Mouse (Mus musculus) urinary bladder, postnatal 25 days (tissue): ENCODE data around the gene Trap1.
A peak's percentile ranks its signal among the peaks of the same experiment; 100 is the strongest.
"Not testable (repeated sequence)": the region's sequence is repeated elsewhere in the genome, so short reads cannot be mapped to it uniquely, and the experiment has no call there.

Source experiments
- DNase-seq: peaks from one replicate; pipeline ENCODE4 v3.0.0; 2022; ENCODE audit warnings: low spot score

The Trap1 gene

GRCm38 (mm10) chr16:4077384-4078061 lies at the start of gene Trap1:
TSS of gene Trap1 (minus strand) at chr16:4077827.
- DNase-seq: peak; percentile 95

GRCm38 (mm10) chr16:4117072-4117471 lies 39.4 kb upstream of the Trap1 start:
- DNase-seq: no peak

GRCm38 (mm10) chr16:4100374-4100773 lies 22.7 kb upstream of the Trap1 start:
- DNase-seq: no peak

GRCm38 (mm10) chr16:4097521-4097920 lies 19.9 kb upstream of the Trap1 start:
- DNase-seq: no peak

- no peak for DNase-seq
Measured at GRCm38 (mm10) chr16:4096898-4097297, 19.3 kb upstream of the Trap1 start.

- no peak for DNase-seq
Measured at GRCm38 (mm10) chr16:4096141-4096540, 18.5 kb upstream of the Trap1 start.

GRCm38 (mm10) chr16:4087214-4087913 lies 9.7 kb upstream of the Trap1 start:
- no peak for DNase-seq

GRCm38 (mm10) chr16:4085851-4086387 lies 8.3 kb upstream of the Trap1 start:
- no peak for DNase-seq

GRCm38 (mm10) chr16:4085051-4085450 lies 7.4 kb upstream of the Trap1 start:
- DNase-seq: no peak

- not testable (repeated sequence) for DNase-seq
Measured at GRCm38 (mm10) chr16:4080419-4080818, 2.8 kb upstream of the Trap1 start.

- DNase-seq: no peak
Measured at GRCm38 (mm10) chr16:4079656-4080055, 2.0 kb upstream of the Trap1 start.

- DNase-seq: not testable (repeated sequence)
Measured at GRCm38 (mm10) chr16:4078302-4078701, 675 bp upstream of the Trap1 start.

GRCm38 (mm10) chr16:4074836-4075235 lies 2.8 kb downstream of the Trap1 start:
- no peak for DNase-seq

GRCm38 (mm10) chr16:4074297-4074696 lies 3.3 kb downstream of the Trap1 start:
- DNase-seq: no peak

- DNase-seq: peak; percentile 38
Measured at GRCm38 (mm10) chr16:4068588-4068987, 9.0 kb downstream of the Trap1 start.

GRCm38 (mm10) chr16:4064945-4065344 lies 12.7 kb downstream of the Trap1 start:
- DNase-seq: no peak

GRCm38 (mm10) chr16:4053811-4054210 lies 23.8 kb downstream of the Trap1 start:
- DNase-seq: no peak

- DNase-seq: no peak
Measured at GRCm38 (mm10) chr16:4052601-4053000, 25.0 kb downstream of the Trap1 start.

- DNase-seq: no peak
Measured at GRCm38 (mm10) chr16:4045524-4045923, 32.1 kb downstream of the Trap1 start.

- no peak for DNase-seq
Measured at GRCm38 (mm10) chr16:4044093-4044492, 33.5 kb downstream of the Trap1 start.

- no peak for DNase-seq
Measured at GRCm38 (mm10) chr16:4041646-4042045, 36.0 kb downstream of the Trap1 start.

- DNase-seq: no peak
Measured at GRCm38 (mm10) chr16:4040206-4040605, 37.4 kb downstream of the Trap1 start.

- no peak for DNase-seq
Measured at GRCm38 (mm10) chr16:4037690-4038089, 39.9 kb downstream of the Trap1 start.
